Mouse (Mus musculus) urinary bladder, adult 18-20 months (tissue): ENCODE data around the gene Olfr854.

Experiments used
- DNase-seq, 2 experiments: peaks; one replicate each; pipeline ENCODE4 v3.0.0; 2022; ENCODE audit warnings: low spot score in 2 of 2, mixed read lengths in 2 of 2

Gene Olfr854

DNA sequence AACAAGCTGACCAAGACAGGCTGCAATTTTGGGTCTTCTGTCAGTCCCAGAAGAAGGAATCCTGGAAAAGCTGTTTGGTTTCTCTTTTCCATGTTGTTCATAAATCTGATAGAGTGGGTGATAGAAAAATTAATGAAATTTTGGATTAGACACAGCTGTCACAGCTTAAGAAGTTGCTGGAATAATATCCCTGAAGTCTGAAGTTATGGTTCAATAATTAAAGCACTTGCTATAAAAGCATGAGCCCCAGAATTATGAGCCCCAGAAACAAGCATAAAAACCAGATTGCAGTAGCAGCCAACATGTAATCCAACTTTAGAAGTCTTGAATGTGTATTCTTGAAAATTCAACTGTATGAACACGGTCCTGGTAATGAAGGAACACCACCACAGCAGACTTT is at the start of gene Olfr854:
Gene Olfr854, minus strand, starts transcription at position 101 of the 400 bp plus-strand sequence.
- DNase-seq = no peak

DNA sequence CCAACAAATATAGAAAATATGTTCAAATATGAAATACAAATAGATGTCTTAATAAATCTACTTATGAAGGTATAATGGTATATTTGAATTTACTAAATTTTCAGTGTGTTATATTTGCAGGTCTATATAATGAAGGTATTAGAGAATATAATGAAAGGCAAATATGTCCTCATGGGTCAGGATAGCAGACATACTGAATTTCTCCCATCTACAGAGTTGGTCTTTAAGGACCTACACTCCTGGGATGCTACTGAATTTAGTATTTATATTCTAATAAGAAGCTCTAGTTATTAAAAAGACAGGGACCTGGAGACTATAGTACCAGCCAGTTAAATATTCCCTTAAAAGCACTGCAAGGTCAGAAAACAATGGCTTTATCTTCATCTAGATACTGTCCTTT is 15.1 kb upstream of the Olfr854 start, which contains the start of gene Olfr855:
Gene Olfr855, plus strand, starts transcription at position 301 of the 400 bp plus-strand sequence.
- DNase-seq = no peak

DNA sequence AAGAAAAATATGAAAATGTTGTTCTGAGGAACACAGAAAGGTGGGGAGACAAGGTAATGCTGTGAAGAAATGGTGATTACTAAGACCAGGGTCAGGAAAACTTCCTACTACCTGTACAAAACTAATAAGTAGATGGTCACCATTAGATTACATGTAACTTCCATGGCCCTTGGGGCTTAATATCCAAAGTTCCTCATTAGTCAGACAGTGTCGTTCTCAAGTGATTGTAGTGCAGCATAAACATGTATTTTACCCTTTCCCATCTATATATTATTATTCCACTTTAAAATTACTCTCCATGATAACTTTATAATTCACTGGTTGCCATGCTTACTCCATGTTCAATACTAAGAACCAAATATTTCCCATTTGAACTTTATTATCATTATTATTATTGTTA is 26.2 kb downstream of the Olfr854 start, which contains the start of gene Olfr853:
Gene Olfr853, minus strand, starts transcription at position 101 of the 400 bp plus-strand sequence.
- DNase-seq = no peak
